In genomic region chr10:94621420-94622225, GRCm38 (mm10) we compare ENCODE assay signal across 11 mouse cellular contexts.
A peak's percentile ranks its signal among the peaks of the same experiment; 100 is the strongest.
DNase-seq lines count a peak whose midpoint lies in the region; ATAC-seq and TF ChIP-seq lines count a peak whose summit lies in the region.
"Had no signal": no experiment of that assay in that cellular context is flagged by ENCODE, and none has a peak within 500 bp of the region (broad histone marks: within the 10 kb centered on the region; RNA-seq: fewer than 3 reads in every experiment).

No protein-coding gene starts in this region.

- no peak for TF ChIP-seq POLR2A in heart, adult 2 months (IDR thresholded peaks at IDR 0.05; ENCODE audit: insufficient read depth, low read depth, low read length)

- H3K27ac ChIP-seq in heart, embryonic 10.5 days, result no peak overlapping the region
- H3K27ac ChIP-seq in forebrain, embryonic 12.5 days, result peak overlapping the region; percentile 89
- peak overlapping the region; percentile 89 for H3K27ac ChIP-seq in midbrain, embryonic 14.5 days (replicated peaks; ENCODE audit: low read depth, low read length)
- H3K27ac ChIP-seq in heart, adult 2 months, result no peak overlapping the region
- H3K27ac ChIP-seq: kidney, embryonic 15.5 days; macrophage had no signal

- WGBS in heart, embryonic 10.5 days, result 18% methylated on average over 13 of the region's 13 CpGs
- 7% methylated on average over 13 of the region's 13 CpGs for WGBS in forebrain, embryonic 12.5 days
- WGBS in midbrain, embryonic 14.5 days, result 3% methylated on average over 13 of the region's 13 CpGs
- 22% methylated on average over 13 of the region's 13 CpGs for WGBS in heart, adult 2 months

- peak; percentile 86 for ATAC-seq in forebrain, embryonic 12.5 days (ENCODE audit: low FRiP score)
- peak; percentile 85 for ATAC-seq in midbrain, embryonic 14.5 days (ENCODE audit: low FRiP score, low TSS enrichment)

- no peaks in the 10 kb centered on the region for H3K9me3 ChIP-seq in heart, embryonic 10.5 days
- no peaks in the 10 kb centered on the region for H3K9me3 ChIP-seq in forebrain, embryonic 12.5 days
- no peaks in the 10 kb centered on the region for H3K9me3 ChIP-seq in midbrain, embryonic 14.5 days (ENCODE audit: control insufficient read depth, low read length)
- H3K9me3 ChIP-seq: kidney, embryonic 15.5 days had no signal

- no peak for TF ChIP-seq EP300 in heart, adult 2 months (IDR thresholded peaks at IDR 0.05; ENCODE audit: insufficient read depth, low read depth, low read length)

- intact Hi-C loops in heart, adult 2 months (cut with DNase I), result loop anchor here (2.0 to 10.0 kb wide), 4 partner anchors 151 to 856 kb away; no protein-coding TSS in a partner anchor

- peaks cover 25% of the 10 kb centered on the region; the same call in 1 of the 2 replicates for H3K27me3 ChIP-seq in heart, embryonic 10.5 days (ENCODE audit: insufficient read depth, poor library complexity, severe bottlenecking)
- H3K27me3 ChIP-seq in forebrain, embryonic 12.5 days, result peaks cover 4% of the 10 kb centered on the region; the same call in 1 of the 2 replicates
- no peaks in the 10 kb centered on the region for H3K27me3 ChIP-seq in midbrain, embryonic 14.5 days (ENCODE audit: control insufficient read depth, insufficient read depth, low read length)
- H3K27me3 ChIP-seq in heart, adult 2 months (ENCODE audit: control insufficient read depth, insufficient read depth, low read length), result no peaks in the 10 kb centered on the region; the same call in 1 of the 2 replicates

- peak overlapping the region; percentile 25; the same call in 1 of the 2 replicates for H3K9ac ChIP-seq in forebrain, embryonic 12.5 days
- H3K9ac ChIP-seq in midbrain, embryonic 14.5 days (replicated peaks; ENCODE audit: low read length), result peak overlapping the region; percentile 24; the same call in 1 of the 2 replicates
- no peak overlapping the region for H3K9ac ChIP-seq in heart, adult 2 months (ENCODE audit: low read depth, low read length)
- H3K9ac ChIP-seq: kidney, embryonic 15.5 days had no signal

- peaks cover 15% of the 10 kb centered on the region for H3K4me1 ChIP-seq in heart, embryonic 10.5 days
- peaks cover 39% of the 10 kb centered on the region for H3K4me1 ChIP-seq in forebrain, embryonic 12.5 days
- H3K4me1 ChIP-seq in midbrain, embryonic 14.5 days (ENCODE audit: control insufficient read depth, insufficient read depth, low read length), result peaks cover 35% of the 10 kb centered on the region
- no peaks in the 10 kb centered on the region for H3K4me1 ChIP-seq in heart, adult 2 months (ENCODE audit: control insufficient read depth, insufficient read depth, low read length)

- no peak for TF ChIP-seq CTCF in heart, adult 2 months (IDR thresholded peaks at IDR 0.05)

- DNase-seq in heart, embryonic 10.5 days (ENCODE audit: low spot score), result peak; percentile 73
- no peak for DNase-seq in heart, adult 8-10 months (ENCODE audit: low spot score)
- DNase-seq in R1 (ENCODE audit: low read depth, low spot score), result peak; percentile 22
- peak; percentile 87 for DNase-seq in midbrain, embryonic 14.5 days
- DNase-seq in gastrocnemius, adult 18-20 months (ENCODE audit: low spot score), result no peak
- no peak for DNase-seq in heart, adult 2 months
- DNase-seq in left cerebral cortex, adult 8-10 months (ENCODE audit: low spot score in 2 of 2), result no peak
- DNase-seq: adrenal gland, adult 8-10 months had no signal

- no peaks in the 10 kb centered on the region for H3K79me2 ChIP-seq in heart, adult 2 months (replicated peaks; ENCODE audit: control insufficient read depth, insufficient read depth, low read length)

- no peaks in the 10 kb centered on the region for H3K36me3 ChIP-seq in heart, embryonic 10.5 days
- H3K36me3 ChIP-seq in forebrain, embryonic 12.5 days (replicated peaks), result no peaks in the 10 kb centered on the region
- H3K36me3 ChIP-seq in midbrain, embryonic 14.5 days (ENCODE audit: control insufficient read depth, insufficient read depth, low read length), result no peaks in the 10 kb centered on the region
- H3K36me3 ChIP-seq in heart, adult 2 months (ENCODE audit: control insufficient read depth, insufficient read depth, low read length), result no peaks in the 10 kb centered on the region
- H3K36me3 ChIP-seq: kidney, embryonic 15.5 days had no signal

- 0 out of 2 replicates have a peak overlapping the region, but pooled peaks have one; percentile 15 for H3K4me3 ChIP-seq in heart, embryonic 10.5 days
- H3K4me3 ChIP-seq in forebrain, embryonic 12.5 days (replicated peaks), result peak overlapping the region; percentile 16
- no peak overlapping the region for H3K4me3 ChIP-seq in midbrain, embryonic 14.5 days (replicated peaks; ENCODE audit: low read depth, low read length)
- no peak overlapping the region for H3K4me3 ChIP-seq in heart, adult 2 months
- H3K4me3 ChIP-seq: kidney, embryonic 15.5 days had no signal

- H3K4me2 ChIP-seq in forebrain, embryonic 12.5 days, result peak overlapping the region; percentile 43
- H3K4me2 ChIP-seq in midbrain, embryonic 14.5 days (ENCODE audit: low read length), result peak overlapping the region; percentile 48
- H3K4me2 ChIP-seq: kidney, embryonic 15.5 days had no signal

Comparison
In these comparisons a context has a peak if more than half of its experiments do, and no peak if none do; other contexts are left out.
1. DNase-seq: peak in heart, embryonic 10.5 days (single experiment), R1 (single experiment) and midbrain, embryonic 14.5 days (single experiment); none in heart, adult 8-10 months (single experiment), gastrocnemius, adult 18-20 months (single experiment), heart, adult 2 months (0 of 2) and left cerebral cortex, adult 8-10 months (0 of 2).
2. H3K4me3 ChIP-seq: peak in heart, embryonic 10.5 days (single experiment) and forebrain, embryonic 12.5 days (single experiment); none in midbrain, embryonic 14.5 days (single experiment) and heart, adult 2 months (single experiment).
3. H3K27ac ChIP-seq: peak in forebrain, embryonic 12.5 days (single experiment) and midbrain, embryonic 14.5 days (single experiment); none in heart, embryonic 10.5 days (single experiment) and heart, adult 2 months (single experiment).